Mouse (Mus musculus) CH12.LX (cell line): ENCODE results near the gene Atn1.

Experiments
- CHD2 ChIP-seq: IDR thresholded peaks from 2 replicates; pipeline ENCODE4 v1.6.1; 2011; ENCODE audit warnings: low read length, improper control_type of control experiment
- CTCF ChIP-seq, 2 experiments: IDR thresholded peaks in 1 of 2; conservative IDR thresholded peaks in 1 of 2; 2 replicates each; pipeline ENCODE4 v1.5.1; 2011 to 2012; ENCODE audit warnings: low read depth in 2 of 2, low read length in 2 of 2, improper control_type of control experiment in 1 of 2, inconsistent platforms in 1 of 2, mild to moderate bottlenecking in 1 of 2, moderate library complexity in 1 of 2
- ELF1 ChIP-seq: IDR thresholded peaks from 2 replicates; pipeline ENCODE4 v1.6.1; 2014; ENCODE audit warnings: low read depth, mild to moderate bottlenecking, inconsistent platforms, low read length, improper control_type of control experiment
- EP300 ChIP-seq: IDR thresholded peaks from 2 replicates; pipeline ENCODE4 v1.6.1; 2011; ENCODE audit warnings: low read length, improper control_type of control experiment
- JUND ChIP-seq: conservative IDR thresholded peaks from 2 replicates; pipeline ENCODE4 v1.6.1; 2011; ENCODE audit warnings: low read depth, low read length, improper control_type of control experiment
- MYC ChIP-seq: IDR thresholded peaks from 2 replicates; pipeline ENCODE4 v1.6.1; 2011; ENCODE audit warnings: low read depth, mild to moderate bottlenecking, improper control_type of control experiment, low read length
- POLR2A ChIP-seq: IDR thresholded peaks from 2 replicates; pipeline ENCODE4 v1.6.1; 2011; ENCODE audit warnings: low read depth, mild to moderate bottlenecking, improper control_type of control experiment, low read length
- USF1 ChIP-seq: IDR thresholded peaks from 2 replicates; pipeline ENCODE4 v1.6.1; 2014; ENCODE audit warnings: low read depth, mild to moderate bottlenecking, inconsistent platforms, low read length, improper control_type of control experiment

- no peak for TF ChIP-seq EP300
- peak; percentile 95 for TF ChIP-seq ELF1
- TF ChIP-seq MYC = peak; percentile 76
- TF ChIP-seq POLR2A = peak; percentile 84
- TF ChIP-seq JUND = no peak
- no peak for TF ChIP-seq CTCF (conservative IDR thresholded peaks at IDR 0.05 in 1 of 2, IDR thresholded peaks at IDR 0.05 in 1 of 2; ENCODE audit: low read depth in 2 of 2, low read length in 2 of 2)
- TF ChIP-seq USF1 = no peak
- TF ChIP-seq CHD2 = peak; percentile 85
These were observed 44.2 kb downstream of the Atn1 start, which contains the start of the genes Emg1 and Phb2 for GRCm38 (mm10) chr6:124711824-124712782.
